In genomic region chr1:182895698-182896097, GRCm38 (mm10) we compare ENCODE assay signal across 9 mouse cellular contexts. TPM values are rescaled to one million over a fixed set of nuclear protein-coding genes. Genes with fewer than 3 reads are reported as not detected.
DNase-seq lines count a peak whose midpoint lies in the region; ATAC-seq and TF ChIP-seq lines count a peak whose summit lies in the region.
"Had no signal": no experiment of that assay in that cellular context is flagged by ENCODE, and none has a peak within 500 bp of the region (broad histone marks: within the 10 kb centered on the region; RNA-seq: fewer than 3 reads in every experiment).

No protein-coding gene starts in this region.

- H3K4me3 ChIP-seq in heart, embryonic 10.5 days, result no peak overlapping the region
- no peak overlapping the region for H3K4me3 ChIP-seq in bone marrow, adult 2 months (replicated peaks; ENCODE audit: control insufficient read depth, low read depth, low read length)
- no peak overlapping the region for H3K4me3 ChIP-seq in embryonic facial prominence, embryonic 11.5 days (ENCODE audit: low read depth, low read length)
- H3K4me3 ChIP-seq: neural tube, embryonic 13.5 days had no signal

- WGBS in heart, embryonic 10.5 days, result 57% methylated on average over 9 of the region's 9 CpGs
- 31% methylated on average over 9 of the region's 9 CpGs for WGBS in bone marrow, adult 2 months
- 61% methylated on average over 9 of the region's 9 CpGs for WGBS in embryonic facial prominence, embryonic 11.5 days

- no peak for ATAC-seq in embryonic facial prominence, embryonic 11.5 days (replicated peaks; ENCODE audit: insufficient number of reproducible peaks, low FRiP score, low TSS enrichment, low read depth)
- ATAC-seq in megakaryocyte progenitor cell, adult 5-6 weeks (replicated peaks; ENCODE audit: poor library complexity), result peak; percentile 91

- H3K4me1 ChIP-seq in heart, embryonic 10.5 days, result peaks cover 6% of the 10 kb centered on the region; the same call in 1 of the 2 replicates
- no peaks in the 10 kb centered on the region for H3K4me1 ChIP-seq in bone marrow, adult 2 months (ENCODE audit: control insufficient read depth, insufficient read depth, low read length)
- no peaks in the 10 kb centered on the region for H3K4me1 ChIP-seq in embryonic facial prominence, embryonic 11.5 days (ENCODE audit: control insufficient read depth, insufficient read depth, low read length)

- no peak overlapping the region for H3K27ac ChIP-seq in heart, embryonic 10.5 days
- no peak overlapping the region for H3K27ac ChIP-seq in bone marrow, adult 2 months (ENCODE audit: control insufficient read depth, insufficient read depth, low read depth, low read length, poor library complexity)
- no peak overlapping the region for H3K27ac ChIP-seq in embryonic facial prominence, embryonic 11.5 days (replicated peaks; ENCODE audit: low read depth, low read length)
- H3K27ac ChIP-seq: neural tube, embryonic 13.5 days had no signal

- peaks cover 11% of the 10 kb centered on the region; the same call in 1 of the 2 replicates for H3K27me3 ChIP-seq in heart, embryonic 10.5 days (ENCODE audit: insufficient read depth, poor library complexity, severe bottlenecking)
- H3K27me3 ChIP-seq in embryonic facial prominence, embryonic 11.5 days (ENCODE audit: control insufficient read depth, insufficient read depth, low read length), result no peaks in the 10 kb centered on the region
- H3K27me3 ChIP-seq: neural tube, embryonic 13.5 days had no signal

- H3K36me3 ChIP-seq in heart, embryonic 10.5 days, result no peaks in the 10 kb centered on the region
- no peaks in the 10 kb centered on the region for H3K36me3 ChIP-seq in embryonic facial prominence, embryonic 11.5 days (replicated peaks; ENCODE audit: control insufficient read depth, insufficient read depth, low read depth, low read length)

- no peak overlapping the region for H3K4me2 ChIP-seq in embryonic facial prominence, embryonic 11.5 days (ENCODE audit: low read depth, low read length)
- H3K4me2 ChIP-seq: neural tube, embryonic 13.5 days had no signal

- no peaks in the 10 kb centered on the region for H3K9me3 ChIP-seq in heart, embryonic 10.5 days
- H3K9me3 ChIP-seq in embryonic facial prominence, embryonic 11.5 days (replicated peaks; ENCODE audit: control insufficient read depth, low read length), result no peaks in the 10 kb centered on the region
- H3K9me3 ChIP-seq: neural tube, embryonic 13.5 days had no signal

- no peak overlapping the region for H3K9ac ChIP-seq in embryonic facial prominence, embryonic 11.5 days (replicated peaks; ENCODE audit: low read length)
- H3K9ac ChIP-seq: neural tube, embryonic 13.5 days had no signal

- no peak for TF ChIP-seq POLR2A in bone marrow, adult 2 months (IDR thresholded peaks at IDR 0.05; ENCODE audit: borderline replicate concordance, control insufficient read depth, low read depth, low read length)

- peak; percentile 52 to 79 for DNase-seq in heart, adult 18-20 months
- no peak for DNase-seq in heart, embryonic 10.5 days (ENCODE audit: low spot score)
- peak; percentile 34 to 43 for DNase-seq in B cell, adult 2 months
- peak; percentile 53 for DNase-seq in embryonic facial prominence, embryonic 11.5 days (ENCODE audit: low spot score)
- DNase-seq in kidney, postnatal 25 days, result peak; percentile 58 to 71
- DNase-seq in thymus, postnatal 14 days, result peak; percentile 65

- TF ChIP-seq CTCF in bone marrow, adult 2 months (IDR thresholded peaks at IDR 0.05; ENCODE audit: control insufficient read depth, insufficient read depth, low read length), result peak; percentile 72

RNA-seq across cellular contexts. Expression of gene Tlr5, which starts 58.9 kb away (rescaled TPM):
- 1 to 10 TPM; 1.0 to 1.8 TPM for total RNA-seq in heart, adult 18-20 months (2021)
- 1.8 and 3.3 TPM in 2 replicates for polyA plus RNA-seq in heart, embryonic 10.5 days (2016; fragmentation: Nextera tagmentation; extraction: Ambion mirVana)
- polyA plus RNA-seq in bone marrow, adult 2 months (2011; ENCODE audit: insufficient read depth, insufficient read length, low replicate concordance, missing spikeins), result 1.0 and 1.6 TPM in 2 replicates
- polyA plus RNA-seq in embryonic facial prominence, embryonic 11.5 days (2014; fragmentation: Nextera tagmentation; extraction: Ambion mirVana), result 0.59 and 1.0 TPM in 2 replicates
- total RNA-seq in megakaryocyte progenitor cell, adult 5-6 weeks (2015), result 0.57 and 2.2 TPM in 2 replicates
- total RNA-seq in megakaryocyte progenitor cell, adult 5-6 weeks (2017), result 0.50 TPM in 1 of 2 replicates, not detected in the other
